Mouse (Mus musculus): ENCODE measurements around the gene Bola3.

GRCm38 (mm10) chr6:83397728-83398127 lies 48.8 kb downstream of the Bola3 start:
- no peak for TF ChIP-seq CTCF (IDR thresholded peaks at IDR 0.05; ENCODE audit: extremely low read depth, insufficient read length, insufficient replicate concordance, low read depth, low read length)
- no peak for TF ChIP-seq POLR2A (IDR thresholded peaks at IDR 0.05; ENCODE audit: low read depth, low read length)

Measured in small intestine, adult 2 months (tissue).